13 mouse cellular contexts compared by ENCODE assay signal in the genomic region with DNA sequence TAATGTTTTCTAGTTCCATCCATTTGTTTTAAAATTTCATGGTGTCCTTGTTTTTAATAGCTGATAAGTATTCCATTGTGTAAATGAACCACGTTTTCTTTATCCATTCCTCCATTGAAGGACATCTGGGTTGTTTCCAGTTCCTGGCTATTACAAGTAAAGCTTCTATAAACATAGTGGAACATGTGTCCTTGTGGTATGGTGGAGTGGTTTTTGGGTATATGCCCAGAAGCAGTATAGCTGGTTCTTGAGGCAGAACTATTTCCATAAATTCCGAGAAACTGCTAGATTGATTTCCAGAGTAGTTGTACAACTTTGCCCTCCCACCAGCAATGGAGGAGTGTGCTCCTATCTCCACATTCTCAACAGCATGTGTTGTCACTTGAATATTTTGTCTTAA.
"Had no signal": no experiment of that assay in that cellular context is flagged by ENCODE, and none has a peak within 500 bp of the region (broad histone marks: within the 10 kb centered on the region; RNA-seq: fewer than 3 reads in every experiment).

No protein-coding gene starts in this region.

- ATAC-seq: liver, postnatal 0 days; midbrain, embryonic 13.5 days had no signal

- H3K9me3 ChIP-seq: limb, embryonic 12.5 days; liver, embryonic 13.5 days; midbrain, embryonic 13.5 days; neural tube, embryonic 15.5 days had no signal

- H3K27ac ChIP-seq: limb, embryonic 12.5 days; liver, embryonic 13.5 days; midbrain, embryonic 13.5 days; neural tube, embryonic 15.5 days had no signal

- H3K4me3 ChIP-seq: limb, embryonic 12.5 days; liver, embryonic 13.5 days; midbrain, embryonic 13.5 days; neural tube, embryonic 15.5 days had no signal

- H3K4me2 ChIP-seq: limb, embryonic 12.5 days; liver, embryonic 13.5 days; midbrain, embryonic 13.5 days; neural tube, embryonic 15.5 days had no signal

- H3K9ac ChIP-seq: limb, embryonic 12.5 days; liver, embryonic 13.5 days; liver, postnatal 0 days; midbrain, embryonic 13.5 days; neural tube, embryonic 15.5 days had no signal

- DNase-seq: kidney, adult 2 months; kidney, postnatal 36 days; layer of hippocampus, adult 9-11 months; layer of hippocampus, postnatal 36 days; liver, embryonic 13.5 days; liver, postnatal 0 days; lung, postnatal 14 days; spleen, adult 18-20 months; thymus, adult 2 months; thymus, postnatal 25 days had no signal

- H3K36me3 ChIP-seq: limb, embryonic 12.5 days; liver, embryonic 13.5 days; midbrain, embryonic 13.5 days; neural tube, embryonic 15.5 days had no signal

- H3K27me3 ChIP-seq: limb, embryonic 12.5 days; liver, embryonic 13.5 days; midbrain, embryonic 13.5 days; neural tube, embryonic 15.5 days had no signal

- H3K4me1 ChIP-seq: limb, embryonic 12.5 days; liver, embryonic 13.5 days; midbrain, embryonic 13.5 days; neural tube, embryonic 15.5 days had no signal
